Mouse (Mus musculus) brain, embryonic 14.5 days (tissue): ENCODE data around the gene Pepd.
A peak's percentile ranks its signal among the peaks of the same experiment; 100 is the strongest.

Experiments used
- CTCF ChIP-seq: fragments of 200-500 bp; IDR thresholded peaks from 2 replicates; pipeline ENCODE4 v1.5.1; 2012; ENCODE audit warnings: inconsistent platforms, mild to moderate bottlenecking, moderate library complexity, borderline replicate concordance; ENCODE audit not compliant: insufficient read depth, insufficient read length; ENCODE audit errors: extremely low read depth
- POLR2A ChIP-seq: fragments of 200-500 bp; IDR thresholded peaks from 2 replicates; pipeline ENCODE4 v1.6.1; 2012; ENCODE audit warnings: mild to moderate bottlenecking, inconsistent platforms, borderline replicate concordance; ENCODE audit not compliant: poor library complexity, insufficient read depth, insufficient read length, severe bottlenecking; ENCODE audit errors: extremely low read depth

DNA sequence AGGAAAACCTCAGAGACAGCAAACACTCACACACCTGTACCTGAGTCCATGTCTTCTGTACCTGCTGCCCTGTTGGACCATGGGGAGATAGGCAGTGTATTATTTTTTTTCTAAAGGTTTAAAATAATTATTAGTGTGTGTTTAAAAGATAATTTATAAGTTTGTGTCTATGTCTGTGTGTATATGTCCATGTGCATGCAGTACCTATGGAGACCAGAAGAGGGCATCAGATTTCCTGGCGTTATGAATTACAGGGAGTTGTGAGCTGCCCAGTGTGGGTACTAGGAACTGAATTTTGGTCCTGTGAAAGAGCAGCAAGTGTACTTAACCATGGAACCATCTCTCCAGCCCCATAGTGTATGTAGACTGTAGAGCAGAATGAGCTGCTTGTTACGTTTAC is 24.2 kb downstream of the Pepd start:
- no peak for TF ChIP-seq POLR2A
- TF ChIP-seq CTCF: peak; percentile 30; the same call in 1 of the 2 replicates
